Mouse (Mus musculus) heart, embryonic 13.5 days (tissue): Measurements from ENCODE around the gene Msl1. TPM values are rescaled to one million over a fixed set of nuclear protein-coding genes. Genes with fewer than 3 reads are reported as not detected.

Experiments
- ATAC-seq: fragments of 200-750 bp; cut with Nextera tagmentation; 2 replicates; pipeline ENCODE4 v1.8.0; 2017; ENCODE audit warnings: moderate TSS enrichment; ENCODE audit not compliant: insufficient number of reproducible peaks, low FRiP score, low TSS enrichment; ENCODE audit errors: extremely low read depth
- H3K27ac ChIP-seq: fragments of 300-500 bp; sonication (generic); replicated peaks from 2 replicates; pipeline ENCODE4 v1.5.1; 2015; ENCODE audit warnings: moderate library complexity, mild to moderate bottlenecking, inconsistent platforms
- H3K27me3 ChIP-seq: fragments of 300-500 bp; sonication (generic); replicated peaks from 2 replicates; pipeline ENCODE4 v1.6.1; 2015; ENCODE audit warnings: mild to moderate bottlenecking, inconsistent platforms
- H3K36me3 ChIP-seq: fragments of 300-500 bp; sonication (generic); 2 replicates; pipeline ENCODE4 v1.6.1; 2015; ENCODE audit warnings: mild to moderate bottlenecking, inconsistent platforms
- H3K4me1 ChIP-seq: fragments of 300-500 bp; sonication (generic); 2 replicates; pipeline ENCODE4 v1.6.1; 2015; ENCODE audit warnings: inconsistent platforms
- H3K4me2 ChIP-seq: fragments of 300-500 bp; sonication (generic); 2 replicates; pipeline ENCODE4 v1.6.1; 2015; ENCODE audit warnings: inconsistent platforms, mild to moderate bottlenecking, moderate library complexity
- H3K4me3 ChIP-seq: fragments of 300-500 bp; sonication (generic); 2 replicates; pipeline ENCODE4 v1.5.1; 2015; ENCODE audit warnings: moderate library complexity, mild to moderate bottlenecking, inconsistent platforms
- H3K9ac ChIP-seq: fragments of 300-500 bp; sonication (generic); 2 replicates; pipeline ENCODE4 v1.6.1; 2015; ENCODE audit warnings: inconsistent platforms, mild to moderate bottlenecking, moderate library complexity
- H3K9me3 ChIP-seq: fragments of 300-500 bp; sonication (generic); 2 replicates; pipeline ENCODE4 v1.6.1; 2016; ENCODE audit warnings: inconsistent platforms
- WGBS: fragments of 180-500 bp; shearing (Covaris S2); methylation state at CpG from one replicate; pipeline ENCODE4 v1.1.7; 2015; ENCODE audit warnings: mixed read lengths; 5-methylcytosine and 5-hydroxymethylcytosine counted together
- polyA plus RNA-seq: library from polyadenylated mRNA; unstranded; fragments of >200 nt; fragmentation: Nextera tagmentation; extraction: Ambion mirVana; gene quantifications from 2 replicates; pipeline ENCODE4 v1.2.1, GENCODE M21; 2015

Gene Msl1
- polyA plus RNA-seq, 1 experiment from 2014 or later, result 14.6 TPM

DNA sequence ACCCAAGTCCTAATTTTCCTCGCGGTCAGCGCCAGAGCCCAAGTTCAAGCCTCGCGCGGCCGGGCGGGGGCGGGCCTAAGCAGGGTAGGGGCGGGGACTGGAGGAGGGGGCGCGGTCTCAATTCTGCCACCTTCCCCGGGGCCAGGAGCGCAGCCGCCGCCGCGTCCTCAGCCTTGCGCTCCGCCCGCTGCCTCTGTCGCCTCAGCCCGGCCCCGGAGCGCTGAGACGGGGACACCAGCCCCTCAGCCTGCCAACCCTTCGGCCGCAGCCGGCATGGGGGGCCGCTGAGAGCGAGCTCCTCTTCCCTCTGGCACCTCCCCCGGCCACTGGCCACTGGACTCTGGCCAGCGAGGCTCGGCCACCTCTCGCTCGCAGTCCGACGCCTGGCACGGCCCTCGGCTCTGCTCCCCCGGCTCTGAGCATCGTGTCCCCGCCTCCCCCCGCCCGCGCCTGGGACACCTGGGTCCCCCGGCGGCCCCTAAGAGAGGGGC, 41.4 kb downstream of the Msl1 start, which contains the start of gene Rapgefl1:
TSS of gene Rapgefl1 (plus strand) at position 135 of the 491 bp plus-strand sequence.
- under 1% methylated on average over 42 of the region's 48 CpGs for WGBS
- H3K9ac ChIP-seq, result peak within 1 kb of the TSS; percentile 82
- peaks cover 30% of the 10 kb centered on the region for H3K36me3 ChIP-seq
- H3K4me1 ChIP-seq, result peaks cover 20% of the 10 kb centered on the region
- peak; percentile 79; the same call in 1 of the 2 replicates for ATAC-seq
- H3K27me3 ChIP-seq, result peaks cover 36% of the 10 kb centered on the region
- no peaks in the 10 kb centered on the region for H3K9me3 ChIP-seq
- peak within 1 kb of the TSS; percentile 66 for H3K4me3 ChIP-seq
- H3K27ac ChIP-seq, result no peak within 1 kb of the TSS
- peak within 1 kb of the TSS; percentile 99 for H3K4me2 ChIP-seq

DNA sequence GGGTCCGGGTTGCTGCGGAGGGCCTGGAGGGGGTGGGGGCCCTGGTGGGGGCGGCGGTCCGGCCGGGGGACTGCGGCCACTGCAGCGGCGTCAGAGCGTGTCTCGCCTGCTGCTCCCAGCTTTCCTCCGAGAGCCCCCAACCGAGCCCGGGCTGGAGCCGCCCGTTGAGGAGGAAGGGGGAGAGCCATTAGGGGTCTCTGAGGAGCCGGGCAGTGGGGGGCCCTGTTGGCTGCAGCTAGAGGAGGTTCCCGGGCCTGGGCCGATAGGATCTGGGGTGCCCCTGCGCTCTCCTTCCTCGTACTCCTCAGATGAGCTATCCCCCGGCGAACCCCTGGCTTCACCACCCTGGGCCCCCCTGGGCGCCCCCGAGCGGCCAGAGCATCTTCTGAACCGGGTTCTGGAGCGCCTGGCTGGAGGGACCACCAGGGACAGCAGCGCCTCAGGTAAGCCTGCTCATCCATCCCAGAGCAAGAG, 42.0 kb downstream of the Msl1 start:
- ATAC-seq, result no peak
- WGBS, result 3% methylated on average over 24 of the region's 29 CpGs
- H3K4me3 ChIP-seq, result peak overlapping the region; percentile 66

DNA sequence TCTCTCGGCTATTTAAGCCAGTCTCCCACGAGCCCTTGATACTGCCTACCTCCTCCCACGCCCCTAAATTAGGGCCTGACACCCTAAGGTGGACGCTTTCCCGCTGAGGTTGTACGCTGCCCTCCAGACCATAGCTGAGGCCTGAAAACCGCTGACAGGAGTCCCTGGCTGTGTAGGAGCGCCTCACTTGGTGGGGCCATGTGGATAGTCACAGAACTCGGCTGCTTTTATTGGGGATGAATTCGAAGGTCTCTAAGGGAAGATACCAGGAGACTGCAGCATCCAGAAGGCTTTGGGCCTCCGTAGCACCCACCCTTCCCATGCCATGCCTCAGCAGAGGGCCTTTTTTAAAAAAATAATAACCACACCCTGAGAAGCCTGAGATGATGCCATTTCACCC, 42.6 kb downstream of the Msl1 start:
- Histone ChIP-seq H3K4me2 (peak overlapping the region; percentile 99), H3K27ac (no peak overlapping the region), H3K36me3 (peaks cover 18% of the 10 kb centered on the region), H3K27me3 (peaks cover 36% of the 10 kb centered on the region), H3K4me1 (peaks cover 20% of the 10 kb centered on the region), H3K9me3 (no peaks in the 10 kb centered on the region), H3K4me3 (peak overlapping the region; percentile 66), H3K9ac (peak overlapping the region; percentile 82; the same call in 1 of the 2 replicates)
- WGBS, result 56% methylated on average over 11 of the region's 11 CpGs
- no peak for ATAC-seq

More for the DNA sequence above, 42.0 kb downstream of the Msl1 start:
- Histone ChIP-seq H3K36me3 (peaks cover 24% of the 10 kb centered on the region), H3K4me2 (peak overlapping the region; percentile 99), H3K27me3 (peaks cover 36% of the 10 kb centered on the region), H3K9me3 (no peaks in the 10 kb centered on the region), H3K27ac (no peak overlapping the region), H3K9ac (peak overlapping the region; percentile 82), H3K4me1 (peaks cover 20% of the 10 kb centered on the region)

DNA sequence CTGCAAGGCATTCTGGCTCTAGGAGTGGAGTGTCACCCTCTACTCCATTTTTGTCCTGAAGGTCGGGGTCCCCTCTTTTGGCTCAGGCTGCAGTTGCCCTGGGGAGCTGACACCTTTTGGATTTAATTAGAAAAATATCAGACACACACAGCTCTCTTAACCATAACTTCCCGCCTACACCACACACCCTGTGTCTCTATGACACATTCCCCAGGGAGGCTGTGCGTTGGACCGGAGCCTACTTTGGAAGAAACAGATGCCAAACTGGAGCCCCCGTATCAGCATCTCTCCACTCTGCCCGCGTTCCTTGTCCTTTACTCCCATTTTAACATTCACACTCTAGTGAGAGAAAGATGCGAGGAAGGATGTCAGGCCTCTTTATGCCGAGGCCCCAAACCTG, 43.2 kb downstream of the Msl1 start:
- Histone ChIP-seq H3K9ac (no peak overlapping the region), H3K27ac (no peak overlapping the region), H3K9me3 (no peaks in the 10 kb centered on the region), H3K4me1 (peaks cover 20% of the 10 kb centered on the region), H3K27me3 (peaks cover 36% of the 10 kb centered on the region), H3K36me3 (peaks cover 12% of the 10 kb centered on the region), H3K4me2 (no peak overlapping the region), H3K4me3 (no peak overlapping the region)
- no peak for ATAC-seq
- 72% methylated on average over 9 of the region's 9 CpGs for WGBS

DNA sequence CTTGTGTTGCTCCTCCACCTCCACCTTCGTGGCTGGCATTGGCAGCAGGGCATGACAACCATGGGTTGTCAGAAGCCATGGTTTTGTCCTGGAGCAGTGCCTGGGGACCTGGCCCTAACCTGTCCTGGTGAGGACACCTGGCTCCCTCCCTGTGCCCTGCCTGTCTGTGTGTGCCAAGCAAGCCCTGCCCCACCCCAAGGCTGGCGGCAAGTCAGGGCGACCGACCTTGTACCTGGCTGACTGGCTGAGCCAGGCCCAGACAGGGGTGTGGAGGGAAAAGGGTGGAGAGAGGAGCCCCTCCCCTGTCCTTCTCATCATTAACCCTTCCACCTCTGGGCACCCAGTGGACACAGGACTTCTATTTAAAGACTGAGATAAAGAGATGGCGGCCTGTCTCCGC, 44.1 kb downstream of the Msl1 start:
- no peak for ATAC-seq
- peaks cover 36% of the 10 kb centered on the region for H3K27me3 ChIP-seq
- H3K4me1 ChIP-seq, result peaks cover 20% of the 10 kb centered on the region
- H3K36me3 ChIP-seq, result peaks cover 3% of the 10 kb centered on the region
- H3K4me3 ChIP-seq, result no peak overlapping the region
- H3K4me2 ChIP-seq, result no peak overlapping the region
- no peak overlapping the region for H3K27ac ChIP-seq
- H3K9me3 ChIP-seq, result no peaks in the 10 kb centered on the region
- WGBS, result 36% methylated on average over 6 of the region's 6 CpGs
- H3K9ac ChIP-seq, result no peak overlapping the region

DNA sequence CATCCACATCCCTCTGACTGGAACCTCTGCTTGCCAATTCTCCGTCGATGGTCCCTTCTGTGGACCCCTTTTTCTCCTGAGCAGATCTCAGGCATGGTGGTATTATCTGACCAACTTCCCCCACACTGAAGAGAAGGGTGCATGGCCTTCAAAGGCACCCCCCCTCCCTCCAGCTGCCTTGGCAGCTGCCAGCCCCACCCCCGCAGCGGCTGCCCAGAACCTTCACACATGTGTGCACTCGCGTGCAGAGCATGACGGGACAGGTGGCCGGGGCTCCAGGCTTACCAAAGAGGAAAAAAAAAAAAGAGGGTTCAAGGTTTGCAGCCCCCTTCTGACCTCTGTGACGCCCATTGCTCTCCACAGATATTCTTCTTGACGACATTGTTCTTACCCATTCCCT, 44.6 kb downstream of the Msl1 start:
- Histone ChIP-seq H3K4me2 (no peak overlapping the region), H3K9me3 (no peaks in the 10 kb centered on the region), H3K4me3 (no peak overlapping the region), H3K27ac (no peak overlapping the region), H3K27me3 (peaks cover 36% of the 10 kb centered on the region), H3K9ac (no peak overlapping the region), H3K4me1 (peaks cover 20% of the 10 kb centered on the region), H3K36me3 (no peaks in the 10 kb centered on the region)
- WGBS, result 62% methylated on average over 10 of the region's 10 CpGs
- no peak for ATAC-seq

DNA sequence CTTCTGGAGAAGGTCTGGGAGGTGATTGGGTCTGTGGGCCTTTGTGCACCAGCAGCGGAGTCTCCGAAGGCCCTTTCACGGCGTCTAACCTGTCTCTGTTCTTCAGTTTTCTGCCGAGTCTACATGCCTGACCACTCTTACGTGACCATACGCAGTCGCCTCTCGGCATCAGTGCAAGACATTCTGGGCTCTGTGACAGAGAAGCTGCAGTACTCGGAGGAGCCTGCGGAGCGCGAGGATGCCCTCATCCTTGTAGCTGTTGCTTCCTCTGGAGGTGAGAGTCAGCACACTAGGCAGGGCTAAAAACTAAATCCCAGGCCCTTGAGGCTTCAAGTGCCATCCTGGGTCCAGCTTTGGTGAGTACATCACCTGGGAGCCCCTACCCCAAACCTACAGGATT, 50.7 kb downstream of the Msl1 start:
- Histone ChIP-seq H3K9me3 (no peaks in the 10 kb centered on the region), H3K4me3 (no peak overlapping the region), H3K27me3 (peaks cover 26% of the 10 kb centered on the region), H3K27ac (no peak overlapping the region), H3K9ac (no peak overlapping the region; the same call in 1 of the 2 replicates), H3K4me2 (no peak overlapping the region), H3K4me1 (peaks cover 21% of the 10 kb centered on the region), H3K36me3 (no peaks in the 10 kb centered on the region)
- WGBS, result 46% methylated on average over 13 of the region's 13 CpGs
- no peak for ATAC-seq

DNA sequence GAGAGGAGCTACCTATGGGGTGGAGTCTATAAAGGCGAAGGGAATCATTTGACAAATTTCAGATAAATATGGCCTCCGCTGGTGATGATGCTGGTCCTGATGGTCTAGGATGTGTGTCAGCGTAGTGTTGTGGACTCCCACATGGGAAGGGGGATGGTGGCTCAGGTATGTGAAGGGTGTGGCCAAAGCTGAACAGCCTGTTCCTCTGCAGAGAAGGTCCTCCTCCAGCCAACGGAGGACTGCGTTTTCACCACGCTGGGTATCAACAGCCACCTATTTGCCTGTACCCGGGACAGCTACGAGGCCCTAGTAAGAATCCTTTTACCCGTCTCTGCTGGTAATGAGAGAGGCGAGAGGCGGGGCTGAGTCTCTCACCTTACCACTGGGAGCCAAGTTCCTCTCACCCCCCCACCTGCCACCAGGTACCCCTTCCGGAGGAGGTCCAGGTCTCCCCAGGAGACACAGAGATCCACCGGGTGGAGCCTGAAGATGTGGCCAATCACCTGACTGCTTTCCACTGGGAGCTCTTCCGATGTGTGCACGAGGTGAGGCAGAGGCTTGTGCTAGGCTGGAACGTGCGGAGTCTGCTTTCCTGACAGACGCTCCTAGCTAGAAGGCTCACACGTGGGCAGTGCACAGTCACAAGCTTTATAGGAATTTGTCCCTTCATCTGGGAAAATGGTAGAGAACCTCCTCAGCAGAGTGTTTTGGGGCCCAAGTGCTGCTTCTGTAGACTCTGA, 51.7 kb downstream of the Msl1 start:
- H3K27me3 ChIP-seq, result peaks cover 29% of the 10 kb centered on the region
- H3K27ac ChIP-seq, result no peak overlapping the region
- H3K36me3 ChIP-seq, result no peaks in the 10 kb centered on the region
- peaks cover 21% of the 10 kb centered on the region for H3K4me1 ChIP-seq
- H3K4me2 ChIP-seq, result no peak overlapping the region
- no peaks in the 10 kb centered on the region for H3K9me3 ChIP-seq
- WGBS, result 43% methylated on average over 19 of the region's 19 CpGs
- H3K9ac ChIP-seq, result no peak overlapping the region
- H3K4me3 ChIP-seq, result no peak overlapping the region
- ATAC-seq, result no peak

DNA sequence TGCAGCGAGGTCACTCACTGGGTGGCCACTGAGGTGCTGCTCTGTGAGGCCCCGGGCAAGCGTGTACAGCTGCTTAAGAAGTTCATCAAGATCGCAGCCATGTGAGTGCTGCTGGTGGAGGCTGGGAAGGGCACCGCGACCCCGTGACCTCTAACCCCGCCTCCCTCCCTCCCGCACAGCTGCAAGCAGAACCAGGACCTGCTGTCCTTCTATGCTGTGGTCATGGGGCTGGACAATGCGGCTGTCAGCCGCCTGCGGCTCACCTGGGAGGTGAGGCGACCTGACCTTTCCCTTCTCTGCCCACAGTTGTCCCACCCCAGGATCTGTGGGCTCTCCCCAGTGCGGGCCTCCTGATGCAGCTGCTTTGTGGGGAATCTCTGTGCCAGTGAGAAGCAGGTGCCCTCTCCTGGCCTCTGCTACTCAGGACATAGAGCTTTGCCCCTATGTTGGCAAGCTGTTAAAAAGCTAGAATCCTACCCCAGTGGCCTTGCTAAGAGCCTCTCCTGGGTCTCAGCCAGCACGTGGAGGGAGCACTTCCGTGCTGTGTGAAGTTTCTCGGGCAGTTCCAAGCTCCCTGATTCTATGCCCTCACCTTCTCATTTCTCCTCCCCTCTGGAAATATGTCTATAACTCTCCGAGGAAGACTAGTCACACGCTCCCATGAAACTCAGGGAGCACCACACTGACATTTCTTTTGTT, 54.0 kb downstream of the Msl1 start:
- peak overlapping the region; percentile 50 for H3K4me2 ChIP-seq
- ATAC-seq, result no peak
- whole genome bisulfite sequencing, result 17% methylated on average over 19 of the region's 19 CpGs
- H3K27ac ChIP-seq, result no peak overlapping the region
- peaks cover 29% of the 10 kb centered on the region for H3K27me3 ChIP-seq
- H3K4me3 ChIP-seq, result peak overlapping the region; percentile 10; the same call in 1 of the 2 replicates
- peak overlapping the region; percentile 63 for H3K9ac ChIP-seq
- H3K9me3 ChIP-seq, result no peaks in the 10 kb centered on the region
- peaks cover 35% of the 10 kb centered on the region for H3K4me1 ChIP-seq
- H3K36me3 ChIP-seq, result no peaks in the 10 kb centered on the region

DNA sequence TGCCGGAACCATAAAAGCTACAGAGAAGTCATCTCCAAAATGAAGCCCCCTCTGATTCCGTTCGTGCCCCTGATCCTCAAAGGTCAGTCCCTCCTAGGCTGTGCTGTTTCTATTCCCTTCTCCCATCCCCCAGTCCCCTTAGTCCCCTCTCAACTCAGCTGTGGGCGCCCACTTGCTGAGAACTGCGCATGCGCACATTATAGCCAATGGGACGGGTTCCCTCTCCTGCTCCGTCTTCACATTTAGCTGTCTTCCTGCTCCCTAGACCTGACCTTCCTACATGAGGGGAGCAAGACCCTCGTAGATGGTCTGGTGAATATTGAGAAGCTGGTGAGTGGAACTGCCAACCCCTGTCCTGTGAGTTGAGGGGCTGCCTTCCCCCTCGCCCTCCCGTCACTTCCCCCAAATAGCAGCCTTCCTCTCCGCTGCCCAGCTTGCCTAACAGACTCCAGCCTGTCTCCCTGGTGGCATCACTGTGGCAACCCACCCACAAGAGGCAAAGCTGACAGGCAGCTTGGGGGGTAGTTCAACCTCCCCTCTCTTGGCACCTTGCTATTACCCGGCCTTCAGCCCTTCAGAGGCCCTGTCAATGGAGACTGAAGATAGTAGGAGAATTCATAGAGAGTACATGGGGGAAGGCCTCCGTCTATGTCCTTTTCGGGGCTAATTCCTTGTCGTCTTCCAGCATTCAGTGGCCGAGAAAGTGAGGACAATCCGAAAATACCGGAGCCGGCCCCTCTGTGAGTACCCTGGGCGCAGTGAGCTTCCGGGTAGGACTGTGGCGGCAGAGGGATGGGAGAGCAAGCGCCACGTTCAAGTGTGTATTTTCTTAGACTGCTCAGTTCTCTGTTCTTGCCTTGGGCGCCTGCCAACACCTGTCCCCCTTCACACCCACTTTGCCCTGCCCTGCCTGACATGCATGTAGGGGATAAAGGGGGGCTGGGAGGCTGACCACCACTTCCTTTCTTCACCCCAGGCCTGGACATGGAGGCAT, 55.1 kb downstream of the Msl1 start:
- Histone ChIP-seq H3K9me3 (no peaks in the 10 kb centered on the region), H3K36me3 (no peaks in the 10 kb centered on the region), H3K4me3 (no peak overlapping the region), H3K27me3 (peaks cover 26% of the 10 kb centered on the region), H3K9ac (no peak overlapping the region), H3K4me1 (peaks cover 35% of the 10 kb centered on the region), H3K4me2 (peak overlapping the region; percentile 26; the same call in 1 of the 2 replicates), H3K27ac (no peak overlapping the region)
- 58% methylated on average over 26 of the region's 26 CpGs for WGBS
- ATAC-seq, result no peak
